Mouse (Mus musculus) heart, postnatal 4 days (tissue): ENCODE data around the gene Optn. TPM values are rescaled to one million over a fixed set of nuclear protein-coding genes. Genes with fewer than 3 reads are reported as not detected.

Source experiments
- DNase-seq: peaks from one replicate; pipeline ENCODE4 v3.0.0; 2021
- total RNA-seq, 2 experiments: library from RNA; stranded (reverse); gene quantifications; 2 replicates each; pipeline ENCODE4 v1.2.3; 2021

The Optn gene
- total RNA-seq, 2 experiments from 2014 or later = 38.5 to 39.8 TPM

- DNase-seq = no peak
These were observed 36.8 kb downstream of the Optn start for GRCm38 (mm10) chr2:5027057-5027456.

- no peak for DNase-seq
These were observed 38.6 kb downstream of the Optn start for GRCm38 (mm10) chr2:5025162-5025733.

DNA sequence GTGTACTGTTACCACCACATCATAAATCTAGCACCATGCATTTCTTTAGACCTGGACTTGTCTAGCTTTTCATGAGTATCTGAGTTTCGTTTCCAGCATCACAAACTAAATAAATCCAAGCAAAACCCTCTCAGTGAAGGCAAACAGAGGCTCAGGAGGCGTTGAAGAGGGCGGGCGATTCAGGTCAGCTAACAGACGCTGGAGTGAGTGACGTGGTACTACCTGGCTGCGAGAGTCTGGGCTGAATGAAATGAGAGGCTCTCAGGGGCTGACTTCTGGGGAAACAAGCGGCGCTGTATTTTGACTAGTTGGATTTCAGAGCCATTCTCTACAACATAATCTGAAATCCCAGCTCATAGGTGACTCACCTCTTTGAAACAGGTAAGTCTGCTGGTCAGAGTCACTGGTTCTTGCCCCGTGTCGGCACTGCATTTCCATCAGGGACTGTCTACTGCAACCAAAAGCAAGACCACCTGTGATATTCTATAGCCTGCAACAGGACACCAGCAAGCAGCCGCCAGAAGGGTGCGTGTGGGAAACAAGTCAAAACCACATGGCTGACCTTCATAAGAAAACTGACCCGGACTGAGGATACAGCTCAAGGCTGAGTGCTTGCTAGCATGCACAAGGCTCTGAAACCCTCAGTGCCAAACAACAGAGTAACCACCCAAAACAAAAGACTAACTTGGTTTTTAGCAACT, 40.0 kb downstream of the Optn start:
- no peak for DNase-seq

DNA sequence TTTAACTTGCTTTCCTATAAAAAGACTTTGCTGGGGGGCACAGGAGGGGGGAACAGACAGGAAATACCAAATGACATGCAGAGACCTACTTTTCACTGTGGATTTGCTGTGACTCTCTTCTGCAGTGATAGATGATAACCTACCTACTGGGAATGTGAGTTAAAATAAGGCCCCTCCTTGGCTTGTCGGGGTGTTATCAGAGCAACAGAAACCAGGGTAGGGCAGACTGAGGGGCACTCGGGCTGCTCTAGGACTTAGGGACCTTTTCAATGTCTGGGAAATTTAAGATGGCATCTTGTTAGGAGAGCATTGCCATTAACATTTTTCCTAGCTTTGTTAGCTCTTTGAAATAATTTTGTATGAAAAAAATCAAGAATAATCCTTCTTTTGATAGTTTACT, 40.6 kb downstream of the Optn start:
- no peak for DNase-seq

DNA sequence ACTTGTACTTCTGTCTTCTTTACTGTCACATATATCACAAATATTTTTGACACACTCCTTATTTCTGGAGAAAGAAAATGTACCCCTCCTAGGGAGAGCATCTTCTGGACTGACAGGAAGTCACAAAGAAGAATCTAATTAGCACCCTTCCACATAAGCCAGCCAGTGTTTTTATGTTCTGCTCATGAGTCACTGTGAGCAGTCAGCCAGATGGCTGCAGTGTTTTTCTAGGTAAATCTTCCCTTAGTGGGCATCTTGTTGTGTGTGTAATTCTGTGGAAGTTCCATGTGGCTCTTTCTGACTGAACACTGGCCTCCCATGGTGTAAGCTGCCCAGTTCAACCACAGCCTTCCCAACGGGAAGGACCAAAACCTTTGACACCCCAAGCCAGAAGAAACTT, 44.1 kb downstream of the Optn start:
- no peak for DNase-seq

GRCm38 (mm10) chr2:5016922-5017321, 46.9 kb downstream of the Optn start:
- DNase-seq = no peak

GRCm38 (mm10) chr2:5015527-5015926, 48.3 kb downstream of the Optn start:
- no peak for DNase-seq

DNA sequence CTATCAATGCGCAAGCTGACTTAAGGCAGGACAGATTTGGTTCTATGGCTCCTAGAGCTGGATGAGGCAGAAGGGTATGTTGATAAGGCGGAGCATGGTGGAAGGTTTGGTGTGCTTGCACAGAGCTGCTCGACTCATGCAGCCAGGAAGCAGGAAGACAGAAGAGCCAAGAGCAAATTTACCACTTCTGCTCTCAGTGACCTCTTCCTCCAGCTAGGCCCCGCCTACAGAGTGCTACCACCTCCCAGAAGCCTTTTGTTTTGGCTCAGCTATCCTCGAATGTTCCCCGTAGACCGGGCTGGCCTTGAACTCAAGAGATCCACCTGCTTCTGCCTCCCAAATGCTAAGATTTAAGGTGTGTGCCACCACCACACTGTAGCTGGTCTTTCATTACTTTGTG, 49.2 kb downstream of the Optn start:
- DNase-seq = no peak

GRCm38 (mm10) chr2:5012491-5013324, 51.1 kb downstream of the Optn start, which contains the start of gene Mcm10:
Gene Mcm10 (minus strand): TSS chr2:5012791.
- peak; percentile 95 for DNase-seq

DNA sequence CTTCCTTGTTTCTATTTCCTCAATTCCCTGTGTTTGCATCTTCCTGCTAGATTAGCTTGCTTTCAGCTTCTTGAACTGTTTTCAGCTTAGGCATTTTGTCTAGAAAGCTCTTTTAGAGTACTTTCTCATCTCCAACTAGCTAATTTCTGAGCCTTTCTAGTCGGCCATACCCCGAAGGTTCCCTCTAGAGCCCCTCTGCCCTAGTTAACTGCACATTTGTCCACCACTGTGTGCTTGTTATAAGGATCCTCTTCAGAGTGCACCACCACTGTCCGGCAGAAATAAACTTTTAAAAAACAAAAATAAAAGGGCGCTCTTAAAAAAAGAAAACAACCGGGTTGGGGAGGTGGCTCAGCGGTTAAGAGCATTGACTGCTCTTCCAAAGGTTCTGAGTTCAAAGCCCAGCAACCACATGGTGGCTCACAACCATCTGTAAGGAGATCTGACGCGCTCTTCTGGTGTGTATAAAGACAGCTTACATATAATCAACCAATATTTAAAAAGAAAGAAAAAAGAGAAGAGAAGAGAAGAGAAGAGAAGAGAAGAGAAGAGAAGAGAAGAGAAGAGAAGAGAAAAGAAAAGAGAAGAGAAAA, 51.9 kb downstream of the Optn start:
- no peak for DNase-seq

DNA sequence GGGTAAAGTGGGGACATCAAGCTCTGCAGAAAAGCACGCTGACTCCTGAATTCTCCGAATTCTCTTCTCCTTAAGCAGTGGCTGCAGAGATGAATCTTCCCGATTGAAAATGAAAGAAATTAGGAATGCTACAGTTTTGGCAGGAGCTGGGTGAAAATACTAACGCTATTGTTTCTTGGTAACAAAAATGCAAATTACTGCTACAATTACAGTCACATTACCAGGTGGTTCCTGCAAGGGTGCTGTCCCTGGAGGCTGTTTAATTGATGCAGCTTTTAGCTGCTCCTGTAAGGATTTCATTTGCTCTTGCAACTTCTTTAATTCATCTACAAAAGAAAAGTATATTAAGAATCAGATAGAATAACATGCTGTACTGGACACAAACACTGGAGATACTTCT, 56.7 kb downstream of the Optn start:
- DNase-seq = no peak

- DNase-seq = no peak
These were observed 62.6 kb downstream of the Optn start for GRCm38 (mm10) chr2:5001266-5001665.

DNA sequence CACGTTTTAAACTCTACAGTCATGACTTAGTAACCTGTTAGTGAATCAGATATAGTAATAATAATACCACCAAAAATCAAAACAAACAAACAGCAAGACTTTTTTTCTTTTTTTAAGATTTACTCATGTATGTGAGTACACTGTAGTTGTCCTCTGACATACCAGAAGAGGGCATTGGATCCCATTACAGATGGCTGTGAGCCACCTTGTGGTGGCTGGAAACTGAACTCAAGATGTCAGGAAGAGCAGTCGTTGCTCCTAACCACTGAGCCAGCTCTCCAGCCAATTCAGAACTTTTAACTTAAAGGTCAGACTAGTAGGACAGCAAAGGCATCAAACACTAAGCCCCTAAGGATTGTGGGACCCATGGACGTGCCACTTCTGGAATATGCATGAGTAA, 64.9 kb downstream of the Optn start:
- no peak for DNase-seq

DNA sequence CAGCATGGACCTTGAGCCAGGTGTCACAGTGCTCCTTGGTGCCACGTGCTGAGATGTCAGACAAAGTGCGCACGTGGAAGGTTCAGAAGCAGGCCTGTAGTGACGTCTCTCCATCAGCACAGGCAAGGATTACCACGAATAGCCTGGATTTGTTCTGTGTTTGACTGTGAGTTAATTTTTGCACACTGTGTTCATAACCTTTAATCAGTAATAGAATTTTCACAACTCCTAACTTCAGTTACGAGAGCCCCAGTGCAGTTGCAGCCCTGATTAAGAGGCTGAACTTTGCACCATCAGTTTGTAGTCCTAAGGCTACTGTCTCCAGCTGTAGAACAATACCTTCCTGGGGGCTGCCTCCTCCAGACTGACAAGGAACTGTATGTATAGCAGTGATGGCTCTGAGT, 67.4 kb downstream of the Optn start:
- DNase-seq = no peak

- DNase-seq = no peak
These were observed 68.2 kb downstream of the Optn start for GRCm38 (mm10) chr2:4995646-4996045.

DNA sequence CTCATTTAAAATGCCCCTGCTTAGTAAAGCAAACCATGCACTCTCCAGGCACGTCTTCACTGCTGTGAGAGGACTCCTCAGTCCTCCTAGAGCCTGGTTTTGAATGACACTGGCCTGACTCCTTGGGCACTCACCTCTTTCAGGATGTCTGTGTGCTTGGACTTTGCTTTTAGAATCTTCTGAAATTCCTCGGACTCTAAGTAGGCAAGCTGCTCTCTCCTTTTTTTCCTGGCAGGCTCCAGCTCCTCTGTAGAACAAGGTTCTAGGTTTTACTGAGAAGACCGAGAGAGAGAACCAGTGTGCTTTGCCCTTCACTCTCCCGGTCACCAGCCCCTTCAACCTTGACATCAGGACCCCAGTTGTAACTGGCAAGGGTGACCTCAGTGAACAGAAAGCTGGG, 69.4 kb downstream of the Optn start:
- DNase-seq = no peak

GRCm38 (mm10) chr2:4993584-4993983, 70.3 kb downstream of the Optn start:
- DNase-seq = no peak

- DNase-seq = no peak
These were observed 74.9 kb downstream of the Optn start for GRCm38 (mm10) chr2:4988826-4989424.

DNA sequence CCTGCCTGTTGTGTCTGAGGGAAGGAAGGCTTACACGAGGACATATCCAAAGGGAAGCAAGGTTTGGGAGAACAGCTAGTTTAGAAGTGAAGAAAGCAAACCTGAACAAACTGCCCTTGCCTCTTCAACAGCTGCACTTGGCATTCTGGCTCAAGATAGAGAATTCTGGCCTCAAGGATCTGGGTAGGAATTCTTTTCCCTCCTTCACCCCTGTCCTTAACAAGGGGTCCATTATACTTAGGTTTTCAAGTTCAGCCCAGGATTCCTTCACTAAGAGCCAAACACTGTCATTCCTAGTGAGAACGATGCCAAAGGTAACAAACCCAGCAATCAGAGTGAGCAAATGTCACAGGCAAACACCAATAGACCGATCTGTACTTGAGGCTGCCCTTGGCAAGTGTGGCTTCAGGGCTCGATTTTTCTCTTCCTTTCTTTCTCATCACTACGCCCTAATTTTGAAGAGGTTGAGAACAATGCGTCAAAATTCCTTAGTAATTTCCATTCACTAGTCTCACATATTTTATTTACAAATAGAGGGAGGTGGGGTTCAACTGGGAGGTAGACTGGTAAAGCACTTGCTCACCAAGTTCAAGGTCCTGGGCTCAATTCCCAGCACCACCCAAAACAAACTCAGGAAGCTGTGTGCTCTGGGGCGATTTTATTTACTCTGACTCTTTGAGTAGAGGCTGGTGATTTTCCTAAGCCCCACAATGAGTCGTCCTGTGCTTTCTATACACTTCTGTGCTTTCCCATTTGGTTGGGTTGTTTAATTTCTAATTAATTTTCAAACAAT, 76.3 kb downstream of the Optn start:
- no peak for DNase-seq

GRCm38 (mm10) chr2:4986798-4987197, 77.1 kb downstream of the Optn start:
- no peak for DNase-seq

DNA sequence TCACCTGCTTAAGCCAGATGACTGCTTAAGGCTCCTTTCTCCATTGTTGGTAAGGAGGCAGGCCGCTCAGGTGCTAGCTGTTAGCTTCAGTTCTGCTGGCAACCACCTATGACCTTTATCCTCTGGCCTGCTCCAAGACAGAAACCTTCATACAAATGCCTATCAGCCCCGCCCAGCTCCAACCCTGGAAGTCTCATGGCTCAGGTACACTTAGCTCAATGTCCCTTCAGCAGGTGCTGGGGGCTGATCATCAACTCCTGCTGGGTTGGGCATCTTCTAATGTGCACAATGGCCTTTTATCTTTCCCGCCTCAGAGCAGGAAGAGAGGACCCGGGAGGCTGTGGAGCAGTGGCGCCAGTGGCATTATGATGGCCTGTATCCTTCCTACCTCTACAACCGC, 78.9 kb downstream of the Optn start:
- no peak for DNase-seq

DNA sequence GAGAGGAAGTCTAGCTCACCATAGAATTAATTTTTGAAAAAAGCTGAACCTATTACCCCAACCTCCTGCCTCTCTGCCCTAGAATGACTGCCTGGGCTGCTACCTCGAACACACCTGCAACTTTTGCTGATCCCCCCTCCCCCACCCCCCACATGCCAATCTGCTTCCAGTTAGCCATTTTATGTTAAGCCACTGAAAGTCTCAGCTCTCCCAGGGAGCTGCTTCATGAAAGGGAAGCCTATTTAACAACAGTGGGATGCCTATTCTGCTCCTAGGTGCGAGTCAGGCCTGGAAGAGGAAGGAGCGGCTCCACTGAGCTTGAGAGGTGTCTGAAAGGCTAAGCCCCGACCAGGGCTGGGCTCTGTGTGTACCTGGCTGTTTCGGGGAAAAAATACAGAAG, 79.9 kb downstream of the Optn start:
- no peak for DNase-seq
